In the genomic region with DNA sequence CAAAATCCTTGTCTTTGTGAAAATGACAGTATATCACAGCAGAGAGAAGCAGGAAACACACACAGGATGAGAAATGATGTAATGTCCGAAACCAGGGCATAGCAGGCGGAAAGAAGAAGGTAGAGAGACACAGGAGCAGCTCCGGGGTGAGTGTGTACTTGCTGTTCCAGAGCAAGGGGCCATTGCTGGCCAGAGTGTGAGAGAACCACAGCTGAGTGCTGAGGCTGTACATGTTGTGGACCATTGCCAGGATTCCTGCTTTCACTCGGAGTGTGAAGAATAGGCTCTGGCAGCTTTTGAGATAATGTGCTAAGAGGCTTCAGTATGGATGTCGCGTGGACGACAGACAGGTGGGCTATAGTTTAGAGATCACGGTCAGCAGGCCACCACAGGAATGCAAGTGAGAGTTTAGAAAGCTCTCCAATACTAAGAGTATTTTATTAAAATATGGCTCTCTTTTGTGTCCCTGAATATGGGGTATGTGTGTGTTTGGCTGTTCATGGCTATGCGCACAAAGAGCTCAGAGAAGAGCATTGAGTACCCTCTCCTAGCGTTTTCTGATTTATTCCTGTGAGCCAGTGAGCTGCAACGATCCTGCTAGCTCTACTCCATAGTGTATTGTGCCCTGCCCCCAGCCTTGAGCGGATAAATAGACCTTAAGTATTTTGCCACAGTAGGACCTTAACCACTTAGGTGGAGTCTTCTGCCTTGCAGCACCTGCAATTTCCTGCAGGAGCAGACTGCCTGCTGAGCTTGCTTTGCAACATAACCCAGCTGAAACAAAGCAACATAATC, we compare ENCODE assay signal across 9 mouse cellular contexts.
A peak's percentile ranks its signal among the peaks of the same experiment; 100 is the strongest.
DNase-seq lines count a peak whose midpoint lies in the region; ATAC-seq and TF ChIP-seq lines count a peak whose summit lies in the region.
"Had no signal": no experiment of that assay in that cellular context is flagged by ENCODE, and none has a peak within 500 bp of the region (broad histone marks: within the 10 kb centered on the region; RNA-seq: fewer than 3 reads in every experiment).

No protein-coding gene starts in this region.

- ATAC-seq in megakaryocyte, adult 5-6 weeks (ENCODE audit: poor library complexity, severe bottlenecking), result no peak
- ATAC-seq: Patski had no signal

- no peak overlapping the region for H3K4me3 ChIP-seq in heart, adult 2 months

- no peaks in the 10 kb centered on the region for H3K79me2 ChIP-seq in heart, adult 2 months (replicated peaks; ENCODE audit: control insufficient read depth, insufficient read depth, low read length)

- TF ChIP-seq CTCF in brain, embryonic 14.5 days (IDR thresholded peaks at IDR 0.05; ENCODE audit: borderline replicate concordance, extremely low read depth, insufficient read depth, insufficient read length), result no peak
- no peak for TF ChIP-seq CTCF in heart, adult 2 months (IDR thresholded peaks at IDR 0.05)

- TF ChIP-seq EP300 in heart, adult 2 months (IDR thresholded peaks at IDR 0.05; ENCODE audit: insufficient read depth, low read depth, low read length), result 0 out of 2 replicates have a peak, but pooled peaks have one; percentile 30

- intact Hi-C loops in heart, adult 2 months (cut with DNase I), result no loop called here

- H3K9ac ChIP-seq in heart, adult 2 months (ENCODE audit: low read depth, low read length), result no peak overlapping the region

- WGBS in heart, adult 2 months, result 28% methylated on average over 12 of the region's 12 CpGs

- H3K36me3 ChIP-seq in heart, adult 2 months (ENCODE audit: control insufficient read depth, insufficient read depth, low read length), result peaks cover 5% of the 10 kb centered on the region; the same call in 1 of the 2 replicates

- H3K27ac ChIP-seq in heart, adult 2 months, result peak overlapping the region; percentile 54

- TF ChIP-seq POLR2A in brain, embryonic 14.5 days (IDR thresholded peaks at IDR 0.05; ENCODE audit: borderline replicate concordance, extremely low read depth, insufficient read depth, insufficient read length, poor library complexity, severe bottlenecking), result no peak
- no peak for TF ChIP-seq POLR2A in heart, adult 2 months (IDR thresholded peaks at IDR 0.05; ENCODE audit: insufficient read depth, low read depth, low read length)

- no peaks in the 10 kb centered on the region for H3K27me3 ChIP-seq in heart, adult 2 months (ENCODE audit: control insufficient read depth, insufficient read depth, low read length)
- H3K27me3 ChIP-seq: Patski had no signal

- H3K4me1 ChIP-seq in heart, adult 2 months (ENCODE audit: control insufficient read depth, insufficient read depth, low read length), result no peaks in the 10 kb centered on the region

- DNase-seq in layer of hippocampus, postnatal 10 days (ENCODE audit: low spot score in 2 of 2), result peak; percentile 8 to 12
- no peak for DNase-seq in layer of hippocampus, adult 9-10 months (ENCODE audit: low spot score)
- peak; percentile 67 for DNase-seq in brain, embryonic 14.5 days (ENCODE audit: low read depth)
- peak; percentile 23 to 47 for DNase-seq in heart, adult 2 months
- DNase-seq in lung, postnatal 14 days, result peak; percentile 28
- no peak for DNase-seq in urinary bladder, postnatal 10 days (ENCODE audit: low spot score)
- DNase-seq in ovary, adult 18-20 months (ENCODE audit: low spot score), result no peak

Comparison
In these comparisons a context has a peak if more than half of its experiments do, and no peak if none do; other contexts are left out.
1. DNase-seq: peak in layer of hippocampus, postnatal 10 days (2 of 2), brain, embryonic 14.5 days (single experiment), heart, adult 2 months (2 of 2) and lung, postnatal 14 days (single experiment); none in layer of hippocampus, adult 9-10 months (single experiment), urinary bladder, postnatal 10 days (single experiment) and ovary, adult 18-20 months (single experiment).